Mouse (Mus musculus) MEL-GATA-1-ER (cell line): Measurements from ENCODE around the gene Fis1.

ENCODE experiments used
- DNase-seq: peaks from one replicate; pipeline ENCODE4 v3.0.0-alpha.2; 2012; ENCODE audit warnings: low read depth; ENCODE audit errors: extremely low read depth

The Fis1 gene

GRCm38 (mm10) chr5:136953015-136953414 lies at the start of gene Fis1:
Fis1 (plus strand) TSS chr5:136953275.
- DNase-seq = peak; percentile 91

- no peak for DNase-seq
Observed at GRCm38 (mm10) chr5:136904621-136905020, 48.5 kb upstream of the Fis1 start.

GRCm38 (mm10) chr5:136905630-136906029 lies 47.4 kb upstream of the Fis1 start:
- DNase-seq = peak; percentile 54

- no peak for DNase-seq
Observed at GRCm38 (mm10) chr5:136907587-136907986, 45.5 kb upstream of the Fis1 start.

GRCm38 (mm10) chr5:136907991-136908857 lies 44.9 kb upstream of the Fis1 start, which contains the start of gene Ift22:
Ift22 (plus strand) TSS chr5:136908150.
- DNase-seq = peak; percentile 79

GRCm38 (mm10) chr5:136914183-136914582 lies 38.9 kb upstream of the Fis1 start:
- DNase-seq = no peak

- no peak for DNase-seq
Observed at GRCm38 (mm10) chr5:136917613-136918242, 35.3 kb upstream of the Fis1 start.

- peak; percentile 78 for DNase-seq
Observed at GRCm38 (mm10) chr5:136918655-136919472, 34.2 kb upstream of the Fis1 start.

- DNase-seq = peak; percentile 27
Observed at GRCm38 (mm10) chr5:136919546-136920301, 33.4 kb upstream of the Fis1 start.

GRCm38 (mm10) chr5:136922830-136923229 lies 30.2 kb upstream of the Fis1 start:
- DNase-seq = no peak

- no peak for DNase-seq
Observed at GRCm38 (mm10) chr5:136923751-136924478, 29.2 kb upstream of the Fis1 start.

- no peak for DNase-seq
Observed at GRCm38 (mm10) chr5:136929073-136929472, 24.0 kb upstream of the Fis1 start.

GRCm38 (mm10) chr5:136931896-136932295 lies 21.2 kb upstream of the Fis1 start:
- DNase-seq = no peak

- DNase-seq = peak; percentile 32
Observed at GRCm38 (mm10) chr5:136932956-136933355, 20.1 kb upstream of the Fis1 start.

GRCm38 (mm10) chr5:136933930-136934329 lies 19.1 kb upstream of the Fis1 start:
- DNase-seq = no peak

- no peak for DNase-seq
Observed at GRCm38 (mm10) chr5:136935905-136936695, 17.0 kb upstream of the Fis1 start.

- DNase-seq = no peak
Observed at GRCm38 (mm10) chr5:136936750-136937149, 16.3 kb upstream of the Fis1 start.

GRCm38 (mm10) chr5:136937621-136938020 lies 15.5 kb upstream of the Fis1 start:
- no peak for DNase-seq

GRCm38 (mm10) chr5:136939284-136939683 lies 13.8 kb upstream of the Fis1 start:
- DNase-seq = no peak
